Mouse (Mus musculus) liver, embryonic 15.5 days (tissue): ENCODE measurements around the gene Macrod2. TPM values are rescaled to one million over a fixed set of nuclear protein-coding genes. Genes with fewer than 3 reads are reported as not detected.

Experiments
- ATAC-seq: fragments of 200-750 bp; cut with Nextera tagmentation; 2 replicates; pipeline ENCODE4 v1.8.0; 2017; ENCODE audit warnings: moderate number of reproducible peaks, mild to moderate bottlenecking, moderate library complexity; ENCODE audit not compliant: insufficient read depth
- H3K27ac ChIP-seq: fragments of 300-500 bp; sonication (generic); replicated peaks from 2 replicates; pipeline ENCODE4 v1.5.1; 2015; ENCODE audit warnings: mild to moderate bottlenecking, inconsistent platforms
- H3K27me3 ChIP-seq: fragments of 300-500 bp; sonication (generic); 2 replicates; pipeline ENCODE4 v1.6.1; 2015; ENCODE audit warnings: mild to moderate bottlenecking, inconsistent platforms
- H3K36me3 ChIP-seq: fragments of 300-500 bp; sonication (generic); replicated peaks from 2 replicates; pipeline ENCODE4 v1.6.1; 2015; ENCODE audit warnings: moderate library complexity, mild to moderate bottlenecking, inconsistent platforms
- H3K4me1 ChIP-seq: fragments of 300-500 bp; sonication (generic); replicated peaks from 2 replicates; pipeline ENCODE4 v1.6.1; 2015; ENCODE audit warnings: inconsistent platforms
- H3K4me2 ChIP-seq: fragments of 300-500 bp; sonication (generic); 2 replicates; pipeline ENCODE4 v1.6.1; 2015; ENCODE audit warnings: moderate library complexity, mild to moderate bottlenecking, inconsistent platforms
- H3K4me3 ChIP-seq: fragments of 300-500 bp; sonication (generic); replicated peaks from 2 replicates; pipeline ENCODE4 v1.5.1; 2015; ENCODE audit warnings: mild to moderate bottlenecking, inconsistent platforms
- H3K9ac ChIP-seq: fragments of 300-500 bp; sonication (generic); 2 replicates; pipeline ENCODE4 v1.6.1; 2015; ENCODE audit warnings: moderate library complexity, mild to moderate bottlenecking, inconsistent platforms
- H3K9me3 ChIP-seq: fragments of 300-500 bp; sonication (generic); replicated peaks from 2 replicates; pipeline ENCODE4 v1.6.1; 2016; ENCODE audit warnings: inconsistent platforms
- WGBS: fragments of 180-500 bp; shearing (Covaris S2); methylation state at CpG from one replicate; pipeline ENCODE4 v1.1.7; 2015; ENCODE audit warnings: mixed read lengths; ENCODE audit not compliant: insufficient replicate concordance; 5-methylcytosine and 5-hydroxymethylcytosine counted together
- polyA plus RNA-seq: library from polyadenylated mRNA; unstranded; fragments of >200 nt; fragmentation: Nextera tagmentation; extraction: Ambion mirVana; gene quantifications from 2 replicates; pipeline ENCODE4 v1.2.1, GENCODE M21; 2015

Gene Macrod2
- polyA plus RNA-seq, 1 experiment from 2014 or later = 6.9 TPM

GRCm38 (mm10) chr2:142407341-142407740 lies 2012.2 kb downstream of the Macrod2 start:
- ATAC-seq = no peak
- H3K4me1 ChIP-seq = no peaks in the 10 kb centered on the region
- no peaks in the 10 kb centered on the region for H3K9me3 ChIP-seq
- no peak overlapping the region for H3K9ac ChIP-seq
- H3K4me2 ChIP-seq = no peak overlapping the region
- no peaks in the 10 kb centered on the region for H3K27me3 ChIP-seq
- no peak overlapping the region for H3K27ac ChIP-seq
- no peak overlapping the region for H3K4me3 ChIP-seq
- H3K36me3 ChIP-seq = no peaks in the 10 kb centered on the region

DNA sequence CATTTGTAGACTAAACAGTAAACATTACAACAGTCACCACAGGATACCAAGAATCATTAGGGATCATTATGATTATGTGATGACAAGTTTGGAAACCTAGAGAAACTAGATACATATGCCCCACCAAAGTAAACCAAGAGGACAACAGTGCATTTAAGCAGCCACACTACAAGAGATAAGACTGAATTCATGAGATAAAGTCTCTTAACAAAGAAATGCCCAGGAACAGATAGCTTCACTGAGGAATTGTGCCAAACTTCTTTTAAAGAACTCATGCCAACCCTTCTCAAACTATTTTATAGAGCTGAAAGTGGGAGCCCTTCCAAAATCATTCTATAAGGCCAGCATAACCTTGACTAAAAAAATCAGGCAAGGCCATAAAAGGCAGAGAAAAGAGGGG lies 2015.0 kb downstream of the Macrod2 start:
- Histone ChIP-seq H3K27me3 (no peaks in the 10 kb centered on the region), H3K36me3 (no peaks in the 10 kb centered on the region), H3K4me3 (no peak overlapping the region), H3K9me3 (no peaks in the 10 kb centered on the region), H3K9ac (no peak overlapping the region), H3K27ac (no peak overlapping the region), H3K4me1 (no peaks in the 10 kb centered on the region), H3K4me2 (no peak overlapping the region)
- ATAC-seq = no peak

- H3K27me3 ChIP-seq = no peaks in the 10 kb centered on the region
- no peak for ATAC-seq
- no peak overlapping the region for H3K27ac ChIP-seq
- H3K4me1 ChIP-seq = no peaks in the 10 kb centered on the region
- no peaks in the 10 kb centered on the region for H3K9me3 ChIP-seq
- no peak overlapping the region for H3K4me3 ChIP-seq
- WGBS = 74% methylated on average over 7 of the region's 7 CpGs
- no peaks in the 10 kb centered on the region for H3K36me3 ChIP-seq
- no peak overlapping the region for H3K4me2 ChIP-seq
- H3K9ac ChIP-seq = no peak overlapping the region
Observed at GRCm38 (mm10) chr2:142433126-142433525, 2038.0 kb downstream of the Macrod2 start.

DNA sequence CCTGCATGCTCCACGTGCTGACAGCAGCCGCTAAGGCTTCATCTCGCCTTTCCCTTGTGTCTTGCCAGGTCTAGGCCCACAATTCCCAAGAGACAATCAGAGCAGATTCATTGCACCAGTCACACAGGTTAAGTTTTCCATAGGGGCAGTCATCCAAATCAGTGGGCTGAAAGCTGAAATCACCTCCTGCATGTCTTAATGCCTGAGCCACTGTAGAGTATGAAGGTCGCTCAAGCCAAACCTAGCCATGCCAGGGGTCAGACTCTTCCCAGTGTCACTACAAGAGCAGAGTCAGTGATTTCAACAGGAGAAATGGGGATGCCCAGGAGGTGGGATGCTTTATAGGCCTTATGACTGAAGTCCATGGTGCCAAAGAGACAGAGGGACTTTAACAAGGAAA lies 2039.6 kb downstream of the Macrod2 start:
- no peak for ATAC-seq
- Histone ChIP-seq H3K27ac (no peak overlapping the region), H3K27me3 (no peaks in the 10 kb centered on the region), H3K9me3 (no peaks in the 10 kb centered on the region), H3K4me3 (no peak overlapping the region), H3K9ac (no peak overlapping the region), H3K4me2 (no peak overlapping the region), H3K36me3 (no peaks in the 10 kb centered on the region), H3K4me1 (no peaks in the 10 kb centered on the region)
- WGBS = 54% methylated on average over 4 of the region's 4 CpGs

DNA sequence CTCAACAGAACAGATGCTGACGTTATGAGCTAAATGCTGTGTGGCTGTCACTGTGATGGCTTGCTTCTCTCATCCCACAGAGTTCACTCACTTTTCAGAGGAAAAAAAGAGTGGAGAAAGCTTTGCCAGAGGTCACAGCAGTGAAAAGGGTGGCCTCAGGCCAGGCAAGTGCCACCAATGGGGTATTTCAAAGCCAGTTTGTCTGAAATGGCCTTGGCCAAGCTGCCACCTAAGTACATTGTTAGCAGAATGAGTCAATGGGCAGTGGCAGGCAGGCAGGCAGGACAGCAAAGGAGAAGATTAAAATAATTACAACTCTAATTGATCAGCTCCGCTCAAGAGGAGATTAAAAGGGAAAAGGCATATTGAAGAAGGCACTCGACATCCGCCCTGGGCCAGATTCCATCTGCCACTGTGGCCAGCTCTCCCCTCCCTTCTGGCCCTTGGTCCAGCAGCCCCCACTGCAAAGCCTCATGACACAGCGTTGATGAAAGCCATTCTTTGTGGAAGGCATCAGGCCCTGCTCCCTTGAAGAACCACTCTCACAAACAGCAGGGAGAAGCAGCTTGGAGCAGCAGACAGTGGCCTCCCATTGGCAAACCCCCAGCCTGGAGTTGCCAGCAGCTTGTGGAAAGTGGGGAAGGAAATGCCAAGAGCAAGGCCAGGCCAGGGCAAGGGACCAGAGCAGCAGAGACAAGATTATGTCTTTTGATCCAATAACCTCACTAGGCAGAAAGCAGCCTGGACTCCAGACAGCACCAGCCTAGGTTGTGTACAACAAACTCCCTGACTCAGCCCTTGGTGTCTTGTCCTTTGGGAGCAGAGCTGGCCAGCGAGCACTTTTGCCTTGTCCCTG lies 2042.7 kb downstream of the Macrod2 start:
- Histone ChIP-seq H3K9me3 (no peaks in the 10 kb centered on the region), H3K9ac (no peak overlapping the region), H3K27me3 (no peaks in the 10 kb centered on the region), H3K4me3 (no peak overlapping the region), H3K4me1 (no peaks in the 10 kb centered on the region), H3K36me3 (no peaks in the 10 kb centered on the region), H3K4me2 (no peak overlapping the region), H3K27ac (no peak overlapping the region)
- ATAC-seq = no peak
- 66% methylated on average over 6 of the region's 6 CpGs for WGBS

Other genes with a start within 250 kb of the Macrod2 start
- not detected in 2 replicates for gene Gm17374, start 243.3 kb upstream of the Macrod2 start, polyA plus RNA-seq
- gene Esf1, start 224.7 kb upstream of the Macrod2 start, polyA plus RNA-seq = 7.9 and 9.2 TPM in 2 replicates
- gene Ndufaf5, start 224.7 kb upstream of the Macrod2 start, polyA plus RNA-seq = 6.2 and 8.3 TPM in 2 replicates
- gene Sel1l2, start 5.6 kb upstream of the Macrod2 start, polyA plus RNA-seq = not detected in 2 replicates